Mouse (Mus musculus): ENCODE measurements at regions not wholly inside any gene's neighbourhood (a gene's known extent, or its start where the extent isn't known, plus 50 kb on each side); places are given as distances from the start of the nearest gene placed in this dataset.
A peak's percentile ranks its signal among the peaks of the same experiment; 100 is the strongest.

DNA sequence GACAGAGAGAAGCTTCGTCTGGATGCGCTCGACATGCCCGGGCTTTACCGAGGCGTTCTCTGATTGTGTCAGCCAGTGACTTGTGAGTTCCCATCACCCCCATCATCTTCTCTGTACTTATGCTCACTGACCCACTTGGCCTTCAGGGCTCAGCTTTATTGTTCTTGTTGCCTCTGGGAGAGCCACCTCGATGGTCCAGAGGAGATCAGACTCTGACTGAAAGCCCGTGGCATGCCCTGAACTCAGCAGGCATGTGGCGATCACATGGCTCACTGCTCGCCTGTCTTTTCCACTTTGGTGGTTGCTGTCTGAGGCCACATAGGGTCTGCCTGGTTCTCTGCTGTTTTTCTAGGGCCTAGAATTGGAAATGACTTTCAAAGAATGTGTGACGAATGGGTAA lies 128.8 kb upstream of the Eif4g2 start:
- H3K4me2 ChIP-seq (ENCODE audit: low read depth, low read length), result no peak overlapping the region
- no peak for ATAC-seq (replicated peaks; ENCODE audit: extremely low read depth, insufficient read depth, low FRiP score)

DNA sequence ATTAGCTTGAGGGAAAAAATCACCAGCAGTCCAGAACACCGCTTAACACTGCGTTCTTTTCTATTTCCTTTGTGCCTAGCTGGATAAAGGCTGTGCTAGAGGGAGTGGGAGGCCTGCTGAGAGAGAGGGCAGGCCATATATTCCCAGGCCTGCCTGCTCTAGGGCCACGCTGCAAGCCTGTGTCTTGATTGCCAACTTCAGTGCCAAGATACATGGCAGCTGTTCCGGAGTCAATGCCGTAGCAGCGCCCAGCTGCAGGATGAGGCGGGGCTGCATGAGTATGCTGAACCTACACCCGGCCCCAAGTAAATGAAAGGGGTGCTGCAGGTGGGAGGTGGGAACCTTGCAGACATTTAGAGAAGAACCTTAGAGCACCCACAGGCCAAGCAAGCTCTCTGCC lies 127.5 kb upstream of the Eif4g2 start:
- Histone ChIP-seq H3K4me2 (ENCODE audit: low read depth, low read length) (no peak overlapping the region), H3K9me3 (replicated peaks; ENCODE audit: control insufficient read depth, low read length) (no peaks in the 10 kb centered on the region), H3K27me3 (ENCODE audit: control insufficient read depth, insufficient read depth, low read length) (no peaks in the 10 kb centered on the region), H3K9ac (ENCODE audit: low read length) (no peak overlapping the region), H3K27ac (ENCODE audit: low read length) (no peak overlapping the region), H3K4me1 (ENCODE audit: control insufficient read depth, insufficient read depth, low read length) (peaks cover 4% of the 10 kb centered on the region; the same call in 1 of the 2 replicates), H3K36me3 (ENCODE audit: control insufficient read depth, insufficient read depth) (no peaks in the 10 kb centered on the region), H3K4me3 (ENCODE audit: low read length) (no peak overlapping the region)
- 89% methylated on average over 8 of the region's 8 CpGs for WGBS
- ATAC-seq (replicated peaks; ENCODE audit: extremely low read depth, insufficient read depth, low FRiP score), result no peak

More for the DNA sequence above, 128.8 kb upstream of the Eif4g2 start:
- 72% methylated on average over 11 of the region's 11 CpGs for WGBS
- Histone ChIP-seq H3K9me3 (replicated peaks; ENCODE audit: control insufficient read depth, low read length) (no peaks in the 10 kb centered on the region), H3K27me3 (ENCODE audit: control insufficient read depth, insufficient read depth, low read length) (no peaks in the 10 kb centered on the region), H3K9ac (ENCODE audit: low read length) (no peak overlapping the region), H3K36me3 (ENCODE audit: control insufficient read depth, insufficient read depth) (no peaks in the 10 kb centered on the region), H3K4me1 (ENCODE audit: control insufficient read depth, insufficient read depth, low read length) (peaks cover 8% of the 10 kb centered on the region), H3K27ac (ENCODE audit: low read length) (no peak overlapping the region), H3K4me3 (ENCODE audit: low read length) (no peak overlapping the region)

DNA sequence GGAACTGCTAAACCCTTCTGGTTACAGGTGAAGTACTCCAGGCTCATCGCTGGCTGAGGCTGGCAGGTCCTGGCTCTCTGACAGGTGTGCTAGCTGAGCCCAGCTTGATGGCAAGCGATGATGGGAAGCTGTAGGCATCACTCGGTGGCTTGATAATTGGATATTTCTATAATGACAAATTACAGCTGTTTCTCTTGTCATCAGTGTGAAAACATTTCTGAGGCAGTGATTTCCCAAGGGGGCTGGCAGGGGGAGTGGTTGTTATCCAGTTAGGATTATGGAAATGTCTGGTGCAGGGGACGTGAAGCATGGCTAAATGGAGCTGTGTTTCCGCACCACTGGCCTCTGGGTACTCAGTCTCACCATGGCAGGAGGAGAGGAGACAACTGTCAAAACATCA lies 123.0 kb upstream of the Eif4g2 start:
- Histone ChIP-seq H3K9ac (ENCODE audit: low read length) (no peak overlapping the region), H3K27ac (ENCODE audit: low read length) (no peak overlapping the region), H3K9me3 (replicated peaks; ENCODE audit: control insufficient read depth, low read length) (peaks cover 4% of the 10 kb centered on the region; the same call in 1 of the 2 replicates), H3K4me1 (ENCODE audit: control insufficient read depth, insufficient read depth, low read length) (no peaks in the 10 kb centered on the region), H3K27me3 (ENCODE audit: control insufficient read depth, insufficient read depth, low read length) (no peaks in the 10 kb centered on the region), H3K4me2 (ENCODE audit: low read depth, low read length) (no peak overlapping the region), H3K36me3 (ENCODE audit: control insufficient read depth, insufficient read depth) (no peaks in the 10 kb centered on the region), H3K4me3 (ENCODE audit: low read length) (no peak overlapping the region)
- WGBS, result 68% methylated on average over 5 of the region's 5 CpGs
- no peak for ATAC-seq (replicated peaks; ENCODE audit: extremely low read depth, insufficient read depth, low FRiP score)

DNA sequence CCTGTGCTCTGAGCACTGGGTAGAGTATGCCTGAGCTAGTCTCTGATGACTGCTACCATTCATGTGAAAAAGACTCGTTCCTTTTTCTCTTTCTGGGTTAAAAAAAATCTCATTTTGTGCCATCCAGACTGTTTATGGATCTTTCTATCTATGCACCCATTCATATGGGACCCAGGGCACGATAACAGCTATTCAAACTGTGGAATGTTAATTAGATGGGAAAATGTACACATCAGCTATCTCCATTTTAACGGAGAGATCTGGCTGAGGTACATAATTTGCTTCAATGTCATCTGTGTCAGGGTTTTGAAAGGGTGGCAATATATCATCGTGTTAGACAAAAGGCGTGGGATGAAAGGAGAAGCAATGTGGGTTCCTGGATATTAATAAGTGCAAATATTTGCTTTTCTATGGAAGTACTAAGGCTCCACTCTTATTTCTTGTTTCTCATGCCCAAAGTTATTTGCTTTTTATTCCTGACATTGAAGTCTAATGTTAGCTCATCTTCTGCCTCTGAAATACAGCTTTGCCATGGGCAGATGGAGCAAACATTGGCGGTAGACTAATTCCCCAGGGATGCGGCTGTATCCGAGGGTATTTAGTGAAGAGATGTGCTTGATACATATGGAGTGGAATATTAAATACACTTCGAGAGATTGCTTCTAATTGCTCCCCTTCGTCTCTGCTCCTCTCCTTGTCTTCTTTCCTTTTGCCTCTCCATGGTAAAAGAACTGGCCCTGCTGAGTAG lies 116.0 kb upstream of the Eif4g2 start:
- H3K9ac ChIP-seq (ENCODE audit: low read length), result no peak overlapping the region
- H3K9me3 ChIP-seq (replicated peaks; ENCODE audit: control insufficient read depth, low read length), result no peaks in the 10 kb centered on the region; the same call in 1 of the 2 replicates
- H3K4me3 ChIP-seq (ENCODE audit: low read length), result no peak overlapping the region
- no peak overlapping the region for H3K4me2 ChIP-seq (ENCODE audit: low read depth, low read length)
- H3K4me1 ChIP-seq (ENCODE audit: control insufficient read depth, insufficient read depth, low read length), result no peaks in the 10 kb centered on the region
- H3K27ac ChIP-seq (ENCODE audit: low read length), result no peak overlapping the region
- H3K36me3 ChIP-seq (ENCODE audit: control insufficient read depth, insufficient read depth), result no peaks in the 10 kb centered on the region
- ATAC-seq (replicated peaks; ENCODE audit: extremely low read depth, insufficient read depth, low FRiP score), result no peak
- H3K27me3 ChIP-seq (ENCODE audit: control insufficient read depth, insufficient read depth, low read length), result no peaks in the 10 kb centered on the region
- WGBS, result 68% methylated on average over 10 of the region's 10 CpGs

DNA sequence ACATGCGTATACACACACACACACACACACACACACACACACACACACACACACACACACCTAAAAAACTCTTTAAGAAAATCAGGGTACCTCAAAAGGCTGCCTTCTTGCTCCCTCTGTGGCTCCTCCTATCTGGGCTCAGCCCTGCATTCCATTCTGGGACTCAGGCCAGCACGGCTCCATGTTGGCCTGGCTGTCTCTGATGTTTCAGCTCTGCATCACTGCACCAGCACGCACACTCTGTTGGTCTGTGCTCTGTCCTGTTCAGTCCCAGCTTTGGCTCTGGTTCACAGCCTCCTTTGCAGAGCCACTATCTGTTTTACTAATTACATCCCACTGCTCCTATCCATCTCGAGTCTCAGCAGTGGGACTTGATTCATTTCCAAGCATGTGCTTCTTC lies 108.8 kb upstream of the Eif4g2 start:
- peak; percentile 97 for ATAC-seq (replicated peaks; ENCODE audit: extremely low read depth, insufficient read depth, low FRiP score)
- peak overlapping the region; percentile 49 for H3K27ac ChIP-seq (ENCODE audit: low read length)
- peaks cover 6% of the 10 kb centered on the region for H3K4me1 ChIP-seq (ENCODE audit: control insufficient read depth, insufficient read depth, low read length)
- no peaks in the 10 kb centered on the region for H3K36me3 ChIP-seq (ENCODE audit: control insufficient read depth, insufficient read depth)
- no peak overlapping the region for H3K9ac ChIP-seq (ENCODE audit: low read length)
- WGBS, result 32% methylated on average over 4 of the region's 4 CpGs
- no peak overlapping the region for H3K4me3 ChIP-seq (ENCODE audit: low read length)
- no peaks in the 10 kb centered on the region for H3K27me3 ChIP-seq (ENCODE audit: control insufficient read depth, insufficient read depth, low read length)
- H3K9me3 ChIP-seq (replicated peaks; ENCODE audit: control insufficient read depth, low read length), result no peaks in the 10 kb centered on the region; the same call in 1 of the 2 replicates
- no peak overlapping the region for H3K4me2 ChIP-seq (ENCODE audit: low read depth, low read length)

DNA sequence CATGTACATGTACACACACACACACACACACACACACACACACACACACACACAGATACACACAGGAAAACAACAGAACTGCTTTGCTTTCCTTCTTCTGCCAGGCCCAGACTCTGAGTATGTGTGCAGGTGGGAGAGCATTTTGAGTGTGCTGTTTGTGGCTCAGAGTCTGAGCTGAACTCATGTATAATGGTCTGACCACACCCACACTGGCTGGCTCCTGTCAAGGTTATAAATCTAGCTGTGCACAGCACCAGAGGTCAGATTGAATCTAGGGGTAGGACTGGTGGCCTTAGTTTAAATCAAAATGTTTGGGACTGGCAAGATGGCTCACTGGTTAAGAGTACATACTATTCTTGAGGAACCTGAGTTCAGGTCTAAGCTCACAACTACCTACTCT lies 108.4 kb upstream of the Eif4g2 start:
- Histone ChIP-seq H3K27me3 (ENCODE audit: control insufficient read depth, insufficient read depth, low read length) (no peaks in the 10 kb centered on the region), H3K4me3 (ENCODE audit: low read length) (no peak overlapping the region), H3K36me3 (ENCODE audit: control insufficient read depth, insufficient read depth) (no peaks in the 10 kb centered on the region), H3K4me2 (ENCODE audit: low read depth, low read length) (no peak overlapping the region), H3K27ac (ENCODE audit: low read length) (peak overlapping the region; percentile 13; the same call in 1 of the 2 replicates), H3K9me3 (replicated peaks; ENCODE audit: control insufficient read depth, low read length) (no peaks in the 10 kb centered on the region), H3K4me1 (ENCODE audit: control insufficient read depth, insufficient read depth, low read length) (peaks cover 6% of the 10 kb centered on the region), H3K9ac (ENCODE audit: low read length) (no peak overlapping the region)
- ATAC-seq (replicated peaks; ENCODE audit: extremely low read depth, insufficient read depth, low FRiP score), result no peak

DNA sequence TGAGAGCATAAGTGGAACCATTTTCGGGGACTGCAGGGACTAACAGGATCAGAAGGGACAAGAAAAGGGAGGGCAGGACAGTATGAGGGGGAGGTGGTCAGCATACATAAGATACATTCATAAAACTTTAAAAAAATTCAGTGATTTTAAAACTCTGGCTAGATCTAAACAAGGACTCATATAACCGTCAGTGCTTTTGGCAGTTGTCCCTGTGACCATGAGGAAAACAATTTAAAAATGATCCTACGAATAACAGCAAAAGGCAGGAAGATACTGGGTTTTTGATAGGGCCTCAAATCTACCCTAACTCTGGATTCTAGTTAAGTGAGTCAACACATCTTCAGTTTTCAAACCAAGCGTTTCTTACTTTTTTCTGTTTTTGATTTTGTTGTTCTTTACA lies 106.9 kb upstream of the Eif4g2 start:
- H3K9me3 ChIP-seq (replicated peaks; ENCODE audit: control insufficient read depth, low read length), result no peaks in the 10 kb centered on the region
- ATAC-seq (replicated peaks; ENCODE audit: extremely low read depth, insufficient read depth, low FRiP score), result no peak
- 76% methylated on average over 4 of the region's 4 CpGs for WGBS
- no peak overlapping the region for H3K4me2 ChIP-seq (ENCODE audit: low read depth, low read length)
- H3K4me3 ChIP-seq (ENCODE audit: low read length), result no peak overlapping the region
- H3K36me3 ChIP-seq (ENCODE audit: control insufficient read depth, insufficient read depth), result no peaks in the 10 kb centered on the region
- H3K27ac ChIP-seq (ENCODE audit: low read length), result no peak overlapping the region
- no peaks in the 10 kb centered on the region for H3K27me3 ChIP-seq (ENCODE audit: control insufficient read depth, insufficient read depth, low read length)
- H3K4me1 ChIP-seq (ENCODE audit: control insufficient read depth, insufficient read depth, low read length), result peaks cover 16% of the 10 kb centered on the region
- H3K9ac ChIP-seq (ENCODE audit: low read length), result no peak overlapping the region

DNA sequence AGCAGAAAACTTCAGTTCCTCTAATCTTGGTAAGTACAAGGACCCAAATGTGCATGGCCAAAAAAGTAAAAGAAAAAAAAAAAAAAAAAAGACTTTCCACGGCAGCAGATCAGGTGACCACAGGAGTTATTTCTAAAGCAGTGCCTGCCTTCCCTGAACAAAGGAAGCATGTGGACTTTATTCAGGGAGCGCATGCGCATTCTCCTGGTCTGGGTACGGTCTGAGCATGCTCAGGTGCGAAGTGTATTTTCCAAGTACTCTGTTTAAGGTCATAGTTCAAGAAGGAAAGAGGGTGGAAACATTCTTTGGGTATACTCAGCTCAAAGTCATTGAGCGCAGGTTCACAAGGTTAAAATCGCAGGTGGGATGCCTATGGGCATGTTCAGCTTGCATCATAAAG lies 103.1 kb upstream of the Eif4g2 start:
- no peak overlapping the region for H3K4me3 ChIP-seq (ENCODE audit: low read length)
- no peak overlapping the region for H3K4me2 ChIP-seq (ENCODE audit: low read depth, low read length)
- no peak overlapping the region for H3K27ac ChIP-seq (ENCODE audit: low read length)
- 72% methylated on average over 7 of the region's 7 CpGs for WGBS
- H3K36me3 ChIP-seq (ENCODE audit: control insufficient read depth, insufficient read depth), result no peaks in the 10 kb centered on the region
- H3K4me1 ChIP-seq (ENCODE audit: control insufficient read depth, insufficient read depth, low read length), result peaks cover 18% of the 10 kb centered on the region
- H3K9me3 ChIP-seq (replicated peaks; ENCODE audit: control insufficient read depth, low read length), result no peaks in the 10 kb centered on the region
- ATAC-seq (replicated peaks; ENCODE audit: extremely low read depth, insufficient read depth, low FRiP score), result no peak
- H3K27me3 ChIP-seq (ENCODE audit: control insufficient read depth, insufficient read depth, low read length), result no peaks in the 10 kb centered on the region
- H3K9ac ChIP-seq (ENCODE audit: low read length), result no peak overlapping the region

DNA sequence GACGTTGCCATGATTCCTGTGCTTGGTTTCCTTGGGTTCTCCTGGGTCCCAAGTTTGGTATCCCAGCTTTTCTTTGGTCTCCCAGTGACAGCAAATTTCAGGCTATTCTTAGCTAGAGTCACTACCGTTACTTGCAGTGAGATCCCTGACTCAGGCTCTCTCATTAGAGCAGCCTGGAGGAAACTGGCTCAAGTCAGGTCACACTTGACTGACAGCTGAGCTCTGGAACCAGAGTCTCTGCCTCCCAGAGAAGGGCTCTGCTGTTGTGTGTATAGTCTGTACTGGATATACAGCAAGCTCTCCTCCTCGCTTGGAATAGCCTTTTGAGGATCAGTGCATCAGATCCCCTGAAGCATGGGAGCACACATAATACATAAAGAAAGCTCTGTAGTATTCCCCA lies 100.7 kb upstream of the Eif4g2 start:
- Histone ChIP-seq H3K4me3 (ENCODE audit: low read length) (no peak overlapping the region), H3K9ac (ENCODE audit: low read length) (no peak overlapping the region), H3K36me3 (ENCODE audit: control insufficient read depth, insufficient read depth) (no peaks in the 10 kb centered on the region), H3K27ac (ENCODE audit: low read length) (0 out of 2 replicates have a peak overlapping the region, but pooled peaks have one; percentile 15), H3K9me3 (replicated peaks; ENCODE audit: control insufficient read depth, low read length) (no peaks in the 10 kb centered on the region), H3K4me2 (ENCODE audit: low read depth, low read length) (no peak overlapping the region), H3K27me3 (ENCODE audit: control insufficient read depth, insufficient read depth, low read length) (no peaks in the 10 kb centered on the region), H3K4me1 (ENCODE audit: control insufficient read depth, insufficient read depth, low read length) (peaks cover 28% of the 10 kb centered on the region)
- 46% methylated on average over 3 of the region's 3 CpGs for WGBS
- ATAC-seq (replicated peaks; ENCODE audit: extremely low read depth, insufficient read depth, low FRiP score), result no peak
